Mouse (Mus musculus): ENCODE data around the gene Ciapin1.

GRCm38 (mm10) chr8:94811654-94812053 lies 26.5 kb downstream of the Ciapin1 start:
- TF ChIP-seq EP300 (IDR thresholded peaks at IDR 0.05; ENCODE audit: low read depth) (0 out of 2 replicates have a peak, but pooled peaks have one; percentile 24), CTCF (IDR thresholded peaks at IDR 0.05; ENCODE audit: low read depth) (no peak)
